Mouse (Mus musculus) midbrain, embryonic 16.5 days (tissue): Measurements from ENCODE around the gene Socs7. TPM values are rescaled to one million over a fixed set of nuclear protein-coding genes. Genes with fewer than 3 reads are reported as not detected.

Experiments
- ATAC-seq: fragments of 200-750 bp; cut with Nextera tagmentation; 2 replicates; pipeline ENCODE4 v1.8.0; 2017; ENCODE audit warnings: moderate TSS enrichment
- H3K27ac ChIP-seq: fragments of 300-500 bp; sonication (generic); 2 replicates; pipeline ENCODE4 v1.5.1; 2014; ENCODE audit warnings: mild to moderate bottlenecking, low read length, mixed read lengths
- H3K27me3 ChIP-seq: fragments of 300-500 bp; sonication (generic); 2 replicates; pipeline ENCODE4 v1.6.1; 2014; ENCODE audit warnings: low read depth, low read length, mixed read lengths; ENCODE audit not compliant: control insufficient read depth, insufficient read depth
- H3K36me3 ChIP-seq: fragments of 300-500 bp; sonication (generic); 2 replicates; pipeline ENCODE4 v1.6.1; 2014; ENCODE audit warnings: mild to moderate bottlenecking, low read length, moderate library complexity, mixed read lengths; ENCODE audit not compliant: control insufficient read depth, insufficient read depth
- H3K4me1 ChIP-seq: fragments of 300-500 bp; sonication (generic); 2 replicates; pipeline ENCODE4 v1.6.1; 2014; ENCODE audit warnings: mild to moderate bottlenecking, low read length, mixed read lengths; ENCODE audit not compliant: control insufficient read depth, insufficient read depth
- H3K4me2 ChIP-seq: fragments of 300-500 bp; sonication (generic); 2 replicates; pipeline ENCODE4 v1.6.1; 2014; ENCODE audit warnings: mild to moderate bottlenecking, low read length, mixed read lengths
- H3K4me3 ChIP-seq: fragments of 300-500 bp; sonication (generic); 2 replicates; pipeline ENCODE4 v1.5.1; 2014; ENCODE audit warnings: low read depth, mild to moderate bottlenecking, low read length, moderate library complexity, mixed read lengths
- H3K9ac ChIP-seq: fragments of 300-500 bp; sonication (generic); 2 replicates; pipeline ENCODE4 v1.6.1; 2014; ENCODE audit warnings: low read depth, low read length, mixed read lengths
- H3K9me3 ChIP-seq: fragments of 300-500 bp; sonication (generic); replicated peaks from 2 replicates; pipeline ENCODE4 v1.6.1; 2014; ENCODE audit warnings: mild to moderate bottlenecking, low read length, mixed read lengths; ENCODE audit not compliant: control insufficient read depth, poor library complexity, severe bottlenecking
- WGBS: fragments of 180-500 bp; shearing (Covaris S2); extraction: QIAGEN DNeasy Blood & Tissue Kit; methylation state at CpG from one replicate; pipeline ENCODE4 v1.1.7; 2014; 5-methylcytosine and 5-hydroxymethylcytosine counted together
- polyA plus RNA-seq: library from polyadenylated mRNA; unstranded; fragments of >200 nt; fragmentation: Nextera tagmentation; extraction: Ambion mirVana; gene quantifications from 2 replicates; pipeline ENCODE4 v1.2.1, GENCODE M21; 2015

Socs7 gene
- polyA plus RNA-seq, 1 experiment from 2014 or later, result 8.5 TPM

DNA sequence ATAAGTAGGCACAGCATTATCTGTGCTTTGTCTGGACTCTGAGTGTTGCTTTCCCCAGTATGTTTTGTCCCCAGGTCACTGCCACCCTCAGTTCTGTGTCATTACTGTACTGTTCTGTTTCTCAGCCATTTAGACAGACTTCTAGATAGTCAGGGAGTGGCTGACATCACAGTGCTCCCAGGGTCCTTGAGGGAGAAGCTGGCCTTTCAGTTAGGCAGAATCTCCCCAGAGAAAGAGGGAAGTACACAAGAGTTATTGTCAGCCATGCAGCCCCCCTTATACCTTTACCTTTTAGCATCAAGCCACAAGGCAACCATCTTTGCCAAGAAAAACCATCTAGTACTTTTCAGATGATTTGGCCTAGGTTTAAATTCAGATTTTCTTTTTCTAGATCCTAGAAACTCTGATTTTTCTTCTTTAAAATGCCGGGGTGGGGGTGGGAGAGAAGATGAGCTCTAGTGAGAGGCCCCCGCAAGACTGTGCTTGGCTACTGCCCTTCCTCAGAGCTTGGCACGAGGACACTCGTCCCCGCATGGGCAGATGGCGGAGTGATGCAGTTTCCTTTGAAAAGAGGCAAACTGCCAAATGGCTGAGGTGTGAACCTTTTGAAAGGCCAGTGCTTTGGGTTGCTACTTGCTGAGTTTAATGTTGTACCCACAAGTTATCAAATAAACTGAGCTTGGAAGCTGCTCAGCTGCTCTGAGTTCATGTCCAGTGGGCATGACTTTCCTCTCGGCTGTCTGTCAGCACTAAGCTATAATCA, 8.2 kb downstream of the Socs7 start:
- Histone ChIP-seq H3K36me3 (peaks cover 5% of the 10 kb centered on the region), H3K9me3 (no peaks in the 10 kb centered on the region), H3K27ac (no peak overlapping the region), H3K9ac (no peak overlapping the region), H3K4me2 (no peak overlapping the region), H3K27me3 (no peaks in the 10 kb centered on the region), H3K4me1 (peaks cover 14% of the 10 kb centered on the region), H3K4me3 (no peak overlapping the region)
- no peak for ATAC-seq
- 74% methylated on average over 7 of the region's 7 CpGs for WGBS

DNA sequence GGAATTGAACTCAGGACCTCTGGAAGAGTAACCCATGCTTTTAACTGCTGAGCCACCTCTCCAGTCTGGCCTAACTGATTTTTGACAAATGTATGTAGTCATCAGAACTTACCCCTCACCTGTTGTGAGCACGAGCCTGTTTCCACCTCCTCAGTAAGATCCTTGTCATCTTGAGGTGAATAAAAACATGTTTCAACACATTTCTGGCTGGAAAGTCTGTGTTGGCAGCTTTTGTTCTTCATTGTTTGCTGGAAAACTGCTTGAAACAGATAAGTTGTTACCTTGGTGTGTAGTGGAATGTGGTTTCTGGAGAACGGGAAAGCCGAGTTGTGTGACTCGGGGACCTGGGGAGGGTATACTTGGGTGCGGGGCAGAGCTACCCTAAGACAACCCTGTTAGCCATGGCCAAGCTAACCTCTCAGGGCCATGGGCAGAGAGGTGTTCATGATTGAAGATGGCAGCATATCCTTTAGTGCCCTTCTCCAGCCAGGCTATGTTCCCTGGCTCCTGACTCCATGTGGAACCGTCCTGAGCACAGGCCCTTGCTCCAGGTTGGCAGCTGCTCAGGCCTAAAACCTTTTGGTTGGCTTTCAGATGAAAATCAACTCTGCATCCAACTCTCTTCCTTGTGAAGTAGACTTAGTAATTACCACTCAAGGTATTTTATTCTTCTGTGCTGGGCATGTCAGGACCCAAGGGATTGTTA, 10.0 kb downstream of the Socs7 start:
- H3K4me2 ChIP-seq, result no peak overlapping the region
- WGBS, result 85% methylated on average over 6 of the region's 6 CpGs
- no peak for ATAC-seq
- H3K9me3 ChIP-seq, result no peaks in the 10 kb centered on the region
- H3K36me3 ChIP-seq, result peaks cover 15% of the 10 kb centered on the region
- H3K4me3 ChIP-seq, result no peak overlapping the region
- no peaks in the 10 kb centered on the region for H3K27me3 ChIP-seq
- H3K27ac ChIP-seq, result no peak overlapping the region
- peaks cover 8% of the 10 kb centered on the region; the same call in 1 of the 2 replicates for H3K4me1 ChIP-seq
- H3K9ac ChIP-seq, result no peak overlapping the region

DNA sequence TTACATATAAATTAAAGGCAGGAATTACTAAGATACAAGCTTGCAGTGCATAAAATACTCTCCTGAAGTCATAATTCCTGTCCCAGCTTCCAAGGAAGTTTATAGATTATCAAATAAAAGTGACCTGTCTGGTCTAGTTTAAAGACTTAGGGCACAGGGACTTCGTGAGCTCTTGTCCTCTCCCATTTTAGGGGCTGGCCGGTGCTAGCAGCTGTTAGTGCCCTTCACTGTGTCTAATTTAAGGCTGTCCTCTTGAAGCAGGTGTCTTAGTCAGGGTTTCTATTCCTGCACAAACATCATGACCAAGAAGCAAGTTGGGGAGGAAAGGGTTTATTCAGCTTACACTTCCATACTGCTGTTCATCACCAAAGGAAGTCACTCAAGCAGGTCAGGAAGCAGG, 11.1 kb downstream of the Socs7 start:
- H3K4me1 ChIP-seq, result peaks cover 6% of the 10 kb centered on the region; the same call in 1 of the 2 replicates
- H3K27me3 ChIP-seq, result no peaks in the 10 kb centered on the region
- H3K4me2 ChIP-seq, result no peak overlapping the region
- 90% methylated on average over 2 of the region's 2 CpGs for WGBS
- peaks cover 23% of the 10 kb centered on the region for H3K36me3 ChIP-seq
- H3K4me3 ChIP-seq, result no peak overlapping the region
- H3K9ac ChIP-seq, result no peak overlapping the region
- no peak overlapping the region for H3K27ac ChIP-seq
- H3K9me3 ChIP-seq, result no peaks in the 10 kb centered on the region
- ATAC-seq, result no peak

DNA sequence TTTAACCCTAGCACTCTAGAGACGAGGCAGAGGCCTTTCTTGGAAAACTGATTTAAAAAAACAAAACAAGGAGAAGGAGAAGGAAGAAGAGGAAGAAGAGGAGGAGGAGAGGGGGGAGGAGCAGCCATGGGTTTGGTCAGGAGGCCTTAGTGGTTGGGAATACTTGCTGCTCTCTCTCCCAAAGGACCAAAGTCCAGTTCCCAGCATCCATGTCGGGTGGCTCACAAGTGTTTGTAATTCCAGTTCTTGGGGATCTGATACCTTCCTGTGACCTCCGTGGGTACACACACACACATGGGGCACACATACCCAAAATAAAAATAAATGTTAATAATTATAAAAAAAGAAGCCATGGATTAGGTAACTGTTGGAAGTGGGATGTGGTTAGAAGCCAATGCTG, 17.7 kb downstream of the Socs7 start:
- 83% methylated on average over 3 of the region's 3 CpGs for WGBS
- H3K36me3 ChIP-seq, result peaks cover 34% of the 10 kb centered on the region

DNA sequence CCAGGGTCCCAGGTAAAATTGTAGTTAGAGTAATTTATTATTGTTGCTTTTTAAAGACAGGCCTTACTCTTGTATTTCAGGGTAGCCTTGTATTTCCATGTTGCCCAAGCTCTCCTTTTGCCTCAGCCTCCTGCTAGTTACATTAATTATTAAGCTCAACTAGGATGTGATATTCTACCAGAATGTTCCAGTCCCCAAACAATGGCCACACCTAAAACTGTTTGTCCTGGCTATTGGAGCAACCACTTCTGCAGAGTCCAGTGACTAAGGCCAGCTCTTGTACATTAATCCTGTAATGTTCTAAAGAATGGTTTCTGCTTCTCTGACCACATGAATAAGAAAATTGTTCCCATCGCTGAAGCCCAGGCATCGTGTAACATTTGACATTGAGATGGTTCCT, 20.7 kb downstream of the Socs7 start:
- 92% methylated on average over 2 of the region's 2 CpGs for WGBS
- H3K36me3 ChIP-seq, result peaks cover 26% of the 10 kb centered on the region

More for the DNA sequence above, 17.7 kb downstream of the Socs7 start:
- no peak overlapping the region for H3K27ac ChIP-seq
- no peaks in the 10 kb centered on the region for H3K4me1 ChIP-seq
- no peaks in the 10 kb centered on the region for H3K9me3 ChIP-seq
- H3K9ac ChIP-seq, result no peak overlapping the region
- ATAC-seq, result no peak
- no peaks in the 10 kb centered on the region for H3K27me3 ChIP-seq
- no peak overlapping the region for H3K4me2 ChIP-seq
- H3K4me3 ChIP-seq, result no peak overlapping the region

DNA sequence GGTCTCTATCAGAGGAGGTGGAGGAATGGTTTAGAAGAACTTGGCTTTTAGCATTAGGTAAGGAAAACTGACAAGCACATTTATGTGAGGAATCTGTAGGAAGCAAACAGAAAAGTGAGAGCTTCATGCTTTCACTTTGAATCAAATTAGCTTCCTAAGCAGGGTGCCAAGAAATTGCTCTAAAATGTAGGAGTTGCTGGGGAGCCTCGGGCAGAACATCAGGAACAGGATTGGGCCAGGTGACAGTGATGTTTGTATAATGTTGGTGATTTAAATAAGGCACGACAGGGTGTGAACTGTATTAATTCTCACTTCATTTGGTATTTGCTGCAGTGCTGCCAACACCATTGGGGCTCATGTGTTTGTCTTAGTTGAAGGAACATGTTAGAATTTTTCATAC, 21.4 kb downstream of the Socs7 start:
- peaks cover 20% of the 10 kb centered on the region for H3K36me3 ChIP-seq
- no peaks in the 10 kb centered on the region for H3K9me3 ChIP-seq
- no peak overlapping the region for H3K27ac ChIP-seq
- no peaks in the 10 kb centered on the region for H3K27me3 ChIP-seq
- 68% methylated on average over 2 of the region's 2 CpGs for WGBS
- no peaks in the 10 kb centered on the region for H3K4me1 ChIP-seq
- no peak overlapping the region for H3K4me3 ChIP-seq
- H3K4me2 ChIP-seq, result no peak overlapping the region
- no peak for ATAC-seq
- no peak overlapping the region for H3K9ac ChIP-seq

More for the DNA sequence above, 20.7 kb downstream of the Socs7 start:
- no peak overlapping the region for H3K4me3 ChIP-seq
- no peak overlapping the region for H3K27ac ChIP-seq
- no peaks in the 10 kb centered on the region for H3K9me3 ChIP-seq
- no peaks in the 10 kb centered on the region for H3K4me1 ChIP-seq
- no peak for ATAC-seq
- no peaks in the 10 kb centered on the region for H3K27me3 ChIP-seq
- no peak overlapping the region for H3K4me2 ChIP-seq
- H3K9ac ChIP-seq, result no peak overlapping the region

DNA sequence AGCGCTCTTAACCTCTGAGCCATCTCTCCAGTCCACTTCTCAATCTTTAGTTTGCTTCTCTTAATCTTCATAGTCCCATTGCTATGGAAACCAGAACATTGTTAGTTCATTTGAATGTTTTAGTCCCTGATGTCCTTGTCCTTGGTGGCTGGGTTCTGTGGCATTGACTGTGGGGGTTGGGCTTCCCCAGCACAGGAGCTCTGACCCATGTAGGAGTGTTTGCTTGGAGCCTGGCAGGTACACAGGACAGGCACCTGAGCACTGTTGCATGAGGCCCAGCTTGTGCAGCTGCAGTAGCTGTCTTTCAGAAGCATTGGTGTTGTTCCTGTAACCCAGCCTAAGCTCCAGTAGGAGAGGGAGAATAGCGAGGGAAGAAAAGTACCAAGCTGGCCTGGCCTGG, 25.5 kb downstream of the Socs7 start:
- H3K4me2 ChIP-seq, result no peak overlapping the region
- no peak overlapping the region for H3K9ac ChIP-seq
- ATAC-seq, result no peak
- H3K9me3 ChIP-seq, result no peaks in the 10 kb centered on the region
- H3K4me3 ChIP-seq, result no peak overlapping the region
- H3K36me3 ChIP-seq, result peaks cover 34% of the 10 kb centered on the region
- WGBS, result 91% methylated on average over 2 of the region's 2 CpGs
- no peaks in the 10 kb centered on the region for H3K4me1 ChIP-seq
- no peaks in the 10 kb centered on the region for H3K27me3 ChIP-seq
- no peak overlapping the region for H3K27ac ChIP-seq

DNA sequence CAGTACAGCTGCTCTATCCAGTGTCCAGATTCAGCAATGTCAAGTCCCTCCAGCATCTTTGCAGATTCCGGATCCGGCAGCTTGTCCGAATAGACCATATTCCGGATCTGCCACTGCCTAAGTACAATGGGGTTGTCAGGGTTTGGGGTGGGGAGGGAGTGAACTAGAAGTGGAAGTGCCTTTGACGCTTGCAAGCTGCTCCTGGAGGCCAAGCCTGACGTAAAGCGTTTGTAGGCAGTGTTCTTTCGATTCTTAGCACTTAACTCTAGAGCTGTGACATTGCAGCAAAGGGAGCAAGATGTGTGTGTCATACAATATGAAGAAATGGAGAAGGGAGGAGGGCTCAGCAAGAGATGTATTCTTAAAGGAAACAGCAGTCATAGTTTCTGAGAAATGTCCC, 26.8 kb downstream of the Socs7 start:
- no peak for ATAC-seq
- Histone ChIP-seq H3K4me3 (no peak overlapping the region), H3K36me3 (peaks cover 35% of the 10 kb centered on the region), H3K4me1 (no peaks in the 10 kb centered on the region), H3K27ac (no peak overlapping the region), H3K4me2 (no peak overlapping the region), H3K9ac (no peak overlapping the region), H3K27me3 (no peaks in the 10 kb centered on the region), H3K9me3 (no peaks in the 10 kb centered on the region)
- WGBS, result 89% methylated on average over 8 of the region's 8 CpGs

DNA sequence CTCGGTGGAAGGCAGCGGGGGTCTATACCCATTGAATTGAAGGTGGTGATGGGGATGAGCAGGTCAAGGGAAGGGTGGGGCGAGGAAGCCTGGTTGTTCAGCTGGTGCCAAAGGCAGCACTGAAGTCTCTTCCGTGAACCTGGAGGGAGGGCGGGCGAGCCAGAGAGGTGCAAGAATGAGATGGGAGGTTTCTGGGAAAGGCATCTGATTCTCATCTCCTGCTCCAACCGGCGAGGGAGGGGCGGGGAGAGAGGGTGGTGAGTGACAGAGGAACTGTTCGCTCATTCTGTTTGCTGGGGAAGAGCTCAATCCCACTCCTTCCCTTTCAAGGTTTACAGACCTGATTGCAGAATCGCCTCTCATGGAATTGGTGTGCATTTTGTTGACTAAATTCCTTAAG, 31.3 kb downstream of the Socs7 start:
- Histone ChIP-seq H3K4me2 (no peak overlapping the region), H3K36me3 (peaks cover 46% of the 10 kb centered on the region)
- WGBS, result 77% methylated on average over 11 of the region's 11 CpGs

More for the DNA sequence above, 31.3 kb downstream of the Socs7 start:
- Histone ChIP-seq H3K9me3 (no peaks in the 10 kb centered on the region), H3K27me3 (no peaks in the 10 kb centered on the region), H3K4me1 (no peaks in the 10 kb centered on the region), H3K4me3 (no peak overlapping the region), H3K9ac (no peak overlapping the region), H3K27ac (no peak overlapping the region)
- no peak for ATAC-seq
